Mouse (Mus musculus) liver, adult 2 months (tissue): ENCODE results near the gene Grik2.

ENCODE experiments used
- CTCF ChIP-seq: fragments of 200-500 bp; IDR thresholded peaks from 2 replicates; pipeline ENCODE4 v1.5.1; 2011; ENCODE audit warnings: low read depth, low read length, control low read depth
- POLR2A ChIP-seq: fragments of 200-500 bp; IDR thresholded peaks from 2 replicates; pipeline ENCODE4 v1.6.1; 2011; ENCODE audit warnings: low read length, control low read depth; ENCODE audit not compliant: insufficient read depth; ENCODE audit errors: extremely low read depth

- no peak for TF ChIP-seq CTCF
- no peak for TF ChIP-seq POLR2A
Observed at GRCm38 (mm10) chr10:49432825-49433224, 355.7 kb downstream of the Grik2 start.
